Mouse (Mus musculus): Measurements from ENCODE around the gene Txnrd1. TPM values are rescaled to one million over a fixed set of nuclear protein-coding genes. Genes with fewer than 3 reads are reported as not detected.

Gene Txnrd1
- polyA plus RNA-seq, 1 experiment from 2014 or later: 124 TPM

- no peak overlapping the region for H3K9ac ChIP-seq
- no peak overlapping the region for H3K4me3 ChIP-seq (replicated peaks; ENCODE audit: low read length)
- no peaks in the 10 kb centered on the region for H3K27me3 ChIP-seq (ENCODE audit: control insufficient read depth, insufficient read depth, low read length)
- H3K4me2 ChIP-seq (replicated peaks): no peak overlapping the region
- H3K27ac ChIP-seq: no peak overlapping the region
- H3K4me1 ChIP-seq (replicated peaks; ENCODE audit: control insufficient read depth, insufficient read depth, low read length): no peaks in the 10 kb centered on the region
- no peak for DNase-seq (ENCODE audit: low spot score)
- ATAC-seq (ENCODE audit: low FRiP score): no peak
- no peaks in the 10 kb centered on the region for H3K9me3 ChIP-seq (ENCODE audit: control insufficient read depth, low read length)
- H3K36me3 ChIP-seq (replicated peaks; ENCODE audit: control insufficient read depth, insufficient read depth): no peaks in the 10 kb centered on the region
- WGBS: 54% methylated on average over 19 of the region's 19 CpGs
Measured at GRCm38 (mm10) chr10:82814096-82814970, 19.4 kb upstream of the Txnrd1 start.

- no peak overlapping the region for H3K4me2 ChIP-seq (replicated peaks)
- ATAC-seq (ENCODE audit: low FRiP score): no peak
- H3K4me1 ChIP-seq (replicated peaks; ENCODE audit: control insufficient read depth, insufficient read depth, low read length): no peaks in the 10 kb centered on the region
- DNase-seq (ENCODE audit: low spot score): no peak
- no peak overlapping the region for H3K27ac ChIP-seq
- H3K9ac ChIP-seq: no peak overlapping the region
- H3K36me3 ChIP-seq (replicated peaks; ENCODE audit: control insufficient read depth, insufficient read depth): no peaks in the 10 kb centered on the region
- H3K4me3 ChIP-seq (replicated peaks; ENCODE audit: low read length): no peak overlapping the region
- no peaks in the 10 kb centered on the region for H3K27me3 ChIP-seq (ENCODE audit: control insufficient read depth, insufficient read depth, low read length)
- WGBS: 80% methylated on average over 9 of the region's 9 CpGs
- no peaks in the 10 kb centered on the region for H3K9me3 ChIP-seq (ENCODE audit: control insufficient read depth, low read length)
Measured at GRCm38 (mm10) chr10:82816441-82816840, 17.3 kb upstream of the Txnrd1 start.

GRCm38 (mm10) chr10:82817514-82817913 is 16.2 kb upstream of the Txnrd1 start:
- H3K4me3 ChIP-seq (replicated peaks; ENCODE audit: low read length): no peak overlapping the region
- H3K27ac ChIP-seq: no peak overlapping the region
- H3K36me3 ChIP-seq (replicated peaks; ENCODE audit: control insufficient read depth, insufficient read depth): no peaks in the 10 kb centered on the region
- H3K4me1 ChIP-seq (replicated peaks; ENCODE audit: control insufficient read depth, insufficient read depth, low read length): no peaks in the 10 kb centered on the region
- 46% methylated on average over 3 of the region's 3 CpGs for WGBS
- DNase-seq (ENCODE audit: low spot score) (no peak), ATAC-seq (ENCODE audit: low FRiP score) (no peak)
- no peaks in the 10 kb centered on the region for H3K27me3 ChIP-seq (ENCODE audit: control insufficient read depth, insufficient read depth, low read length)
- H3K9me3 ChIP-seq (ENCODE audit: control insufficient read depth, low read length): no peaks in the 10 kb centered on the region
- H3K9ac ChIP-seq: no peak overlapping the region
- no peak overlapping the region for H3K4me2 ChIP-seq (replicated peaks)

- H3K9ac ChIP-seq: no peak overlapping the region
- H3K4me3 ChIP-seq (replicated peaks; ENCODE audit: low read length): no peak overlapping the region
- H3K9me3 ChIP-seq (ENCODE audit: control insufficient read depth, low read length): no peaks in the 10 kb centered on the region
- ATAC-seq (ENCODE audit: low FRiP score): no peak
- no peaks in the 10 kb centered on the region for H3K4me1 ChIP-seq (replicated peaks; ENCODE audit: control insufficient read depth, insufficient read depth, low read length)
- DNase-seq (ENCODE audit: low spot score): no peak
- no peaks in the 10 kb centered on the region for H3K36me3 ChIP-seq (replicated peaks; ENCODE audit: control insufficient read depth, insufficient read depth)
- WGBS: 65% methylated on average over 9 of the region's 9 CpGs
- H3K27me3 ChIP-seq (ENCODE audit: control insufficient read depth, insufficient read depth, low read length): no peaks in the 10 kb centered on the region
- no peak overlapping the region for H3K27ac ChIP-seq
- H3K4me2 ChIP-seq (replicated peaks): no peak overlapping the region
Measured at GRCm38 (mm10) chr10:82817936-82818335, 15.8 kb upstream of the Txnrd1 start.

- H3K9me3 ChIP-seq (ENCODE audit: control insufficient read depth, low read length): no peaks in the 10 kb centered on the region
- no peaks in the 10 kb centered on the region for H3K27me3 ChIP-seq (ENCODE audit: control insufficient read depth, insufficient read depth, low read length)
- no peak for ATAC-seq (ENCODE audit: low FRiP score)
- no peaks in the 10 kb centered on the region for H3K4me1 ChIP-seq (replicated peaks; ENCODE audit: control insufficient read depth, insufficient read depth, low read length)
- H3K9ac ChIP-seq: no peak overlapping the region
- 85% methylated on average over 6 of the region's 6 CpGs for WGBS
- H3K4me2 ChIP-seq (replicated peaks): no peak overlapping the region
- H3K27ac ChIP-seq: no peak overlapping the region
- H3K36me3 ChIP-seq (replicated peaks; ENCODE audit: control insufficient read depth, insufficient read depth): no peaks in the 10 kb centered on the region
- no peak for DNase-seq (ENCODE audit: low spot score)
- no peak overlapping the region for H3K4me3 ChIP-seq (replicated peaks; ENCODE audit: low read length)
Measured at GRCm38 (mm10) chr10:82818661-82819060, 15.1 kb upstream of the Txnrd1 start.

- H3K27me3 ChIP-seq (ENCODE audit: control insufficient read depth, insufficient read depth, low read length): no peaks in the 10 kb centered on the region
- no peak overlapping the region for H3K27ac ChIP-seq
- H3K4me3 ChIP-seq (replicated peaks; ENCODE audit: low read length): no peak overlapping the region
- no peak overlapping the region for H3K4me2 ChIP-seq (replicated peaks)
- WGBS: 70% methylated on average over 14 of the region's 14 CpGs
- no peak overlapping the region for H3K9ac ChIP-seq
- ATAC-seq (ENCODE audit: low FRiP score) (no peak), DNase-seq (ENCODE audit: low spot score) (no peak)
- no peaks in the 10 kb centered on the region for H3K4me1 ChIP-seq (replicated peaks; ENCODE audit: control insufficient read depth, insufficient read depth, low read length)
- H3K9me3 ChIP-seq (ENCODE audit: control insufficient read depth, low read length): no peaks in the 10 kb centered on the region
- no peaks in the 10 kb centered on the region for H3K36me3 ChIP-seq (replicated peaks; ENCODE audit: control insufficient read depth, insufficient read depth)
Measured at GRCm38 (mm10) chr10:82823108-82823778, 10.5 kb upstream of the Txnrd1 start.

GRCm38 (mm10) chr10:82823779-82824177 is 10.0 kb upstream of the Txnrd1 start:
- Histone ChIP-seq H3K27me3 (ENCODE audit: control insufficient read depth, insufficient read depth, low read length) (no peaks in the 10 kb centered on the region), H3K9ac (no peak overlapping the region), H3K9me3 (ENCODE audit: control insufficient read depth, low read length) (no peaks in the 10 kb centered on the region), H3K4me3 (replicated peaks; ENCODE audit: low read length) (no peak overlapping the region), H3K27ac (no peak overlapping the region), H3K4me2 (replicated peaks) (no peak overlapping the region), H3K4me1 (replicated peaks; ENCODE audit: control insufficient read depth, insufficient read depth, low read length) (no peaks in the 10 kb centered on the region), H3K36me3 (replicated peaks; ENCODE audit: control insufficient read depth, insufficient read depth) (no peaks in the 10 kb centered on the region)
- WGBS: 77% methylated on average over 5 of the region's 5 CpGs
- DNase-seq (ENCODE audit: low spot score) (no peak), ATAC-seq (ENCODE audit: low FRiP score) (no peak)

GRCm38 (mm10) chr10:82824541-82824940 is 9.2 kb upstream of the Txnrd1 start:
- H3K4me1 ChIP-seq (replicated peaks; ENCODE audit: control insufficient read depth, insufficient read depth, low read length): no peaks in the 10 kb centered on the region
- H3K4me2 ChIP-seq (replicated peaks): no peak overlapping the region
- no peak overlapping the region for H3K9ac ChIP-seq
- H3K9me3 ChIP-seq (ENCODE audit: control insufficient read depth, low read length): no peaks in the 10 kb centered on the region
- DNase-seq (ENCODE audit: low spot score): no peak
- H3K27ac ChIP-seq: no peak overlapping the region
- 74% methylated on average over 10 of the region's 10 CpGs for WGBS
- no peaks in the 10 kb centered on the region for H3K36me3 ChIP-seq (replicated peaks; ENCODE audit: control insufficient read depth, insufficient read depth)
- H3K27me3 ChIP-seq (ENCODE audit: control insufficient read depth, insufficient read depth, low read length): no peaks in the 10 kb centered on the region
- H3K4me3 ChIP-seq (replicated peaks; ENCODE audit: low read length): no peak overlapping the region
- no peak for ATAC-seq (ENCODE audit: low FRiP score)

- no peak for DNase-seq (ENCODE audit: low spot score)
- Histone ChIP-seq H3K4me2 (replicated peaks) (no peak overlapping the region), H3K27ac (no peak overlapping the region), H3K27me3 (ENCODE audit: control insufficient read depth, insufficient read depth, low read length) (no peaks in the 10 kb centered on the region), H3K4me3 (replicated peaks; ENCODE audit: low read length) (no peak overlapping the region), H3K36me3 (replicated peaks; ENCODE audit: control insufficient read depth, insufficient read depth) (no peaks in the 10 kb centered on the region), H3K9me3 (ENCODE audit: control insufficient read depth, low read length) (no peaks in the 10 kb centered on the region), H3K9ac (no peak overlapping the region), H3K4me1 (replicated peaks; ENCODE audit: control insufficient read depth, insufficient read depth, low read length) (no peaks in the 10 kb centered on the region)
- WGBS: 54% methylated on average over 6 of the region's 6 CpGs
- ATAC-seq (ENCODE audit: low FRiP score): peak; percentile 46; the same call in 1 of the 2 replicates
Measured at GRCm38 (mm10) chr10:82826516-82826915, 7.2 kb upstream of the Txnrd1 start.

All from hindbrain, embryonic 14.5 days (tissue).